Mouse (Mus musculus) R1 (cell line): ENCODE results near the gene E130116L18Rik.
"Not testable (repeated sequence)": the region's sequence is repeated elsewhere in the genome, so short reads cannot be mapped to it uniquely, and the experiment has no call there.

Experiments
- DNase-seq: peaks from one replicate; pipeline ENCODE4 v3.0.0-alpha.2; 2018; ENCODE audit warnings: low read depth, low spot score

The E130116L18Rik gene

DNA sequence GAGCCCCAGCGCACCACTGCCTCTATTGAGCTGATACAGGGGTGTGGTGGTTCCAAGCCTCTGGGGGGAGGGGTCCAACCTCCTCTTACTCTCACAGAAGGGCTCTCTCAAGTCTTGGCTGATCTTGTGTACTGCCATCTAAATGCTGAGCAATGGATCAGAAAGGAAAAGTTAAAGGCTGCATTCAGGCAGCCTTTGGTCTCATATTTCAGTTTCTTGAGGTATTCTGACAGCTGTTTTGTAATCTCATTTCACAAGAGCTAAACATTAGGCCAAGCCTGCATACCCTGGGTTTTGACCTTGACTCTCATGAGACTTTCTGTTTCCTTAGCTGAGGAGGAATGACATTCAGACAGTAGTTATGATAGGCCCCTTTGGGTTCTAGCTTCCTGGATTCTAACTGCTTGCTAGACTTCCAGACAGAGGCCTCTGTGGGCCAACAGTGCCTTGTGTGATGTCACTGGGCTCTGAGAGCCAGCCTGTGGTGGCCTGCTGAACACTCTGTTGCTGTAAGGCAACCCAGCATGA, 41.9 kb downstream of the E130116L18Rik start, which contains the start of gene Galntl5:
Gene Galntl5, plus strand, starts transcription at position 457 of the 528 bp plus-strand sequence.
- DNase-seq: no peak

DNA sequence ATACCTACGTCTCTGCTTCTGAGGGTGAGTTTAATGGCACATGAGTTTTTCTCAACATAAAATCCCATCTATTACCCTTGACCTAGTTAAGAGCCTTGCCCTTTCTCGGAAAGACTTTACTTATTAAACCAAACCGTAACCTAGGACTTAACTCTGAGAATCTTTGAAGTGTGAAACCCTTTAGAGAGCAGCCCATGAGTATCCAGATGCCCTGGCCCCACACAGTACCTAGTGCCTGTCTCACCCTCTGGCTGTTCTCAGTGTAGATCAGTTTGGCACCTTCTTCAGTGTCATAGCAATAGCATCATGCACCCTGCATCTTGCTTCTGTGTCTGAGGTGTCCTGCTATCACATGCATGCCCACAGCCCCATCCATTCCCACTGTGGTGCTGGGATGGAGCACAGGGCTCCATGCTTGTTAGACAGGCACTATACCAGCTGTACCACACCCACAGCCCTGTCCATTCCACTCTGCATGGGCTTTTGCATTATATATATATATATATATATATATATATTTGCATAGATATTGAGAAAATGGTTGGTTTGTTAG, 42.9 kb downstream of the E130116L18Rik start:
- no peak for DNase-seq

DNA sequence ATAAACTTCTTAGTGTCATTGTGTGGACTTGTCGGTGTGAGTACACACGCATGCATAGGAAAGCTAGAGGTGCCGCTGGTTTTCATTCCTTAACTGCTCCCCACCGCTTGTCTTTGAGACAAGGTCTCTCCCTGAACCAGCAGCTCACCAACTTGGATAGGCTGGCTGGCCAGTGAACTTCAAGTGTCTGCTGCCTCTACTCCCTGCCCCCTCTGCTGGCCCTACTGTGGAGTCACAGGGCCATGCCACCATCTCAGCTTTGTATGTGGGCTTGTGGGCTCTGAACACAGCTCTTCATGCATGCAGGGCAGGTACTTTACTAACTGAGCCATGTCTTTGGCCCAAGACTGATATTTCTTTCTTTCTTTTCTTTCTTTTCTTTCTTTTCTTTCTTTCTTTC, 43.7 kb downstream of the E130116L18Rik start:
- DNase-seq: peak; percentile 44

DNA sequence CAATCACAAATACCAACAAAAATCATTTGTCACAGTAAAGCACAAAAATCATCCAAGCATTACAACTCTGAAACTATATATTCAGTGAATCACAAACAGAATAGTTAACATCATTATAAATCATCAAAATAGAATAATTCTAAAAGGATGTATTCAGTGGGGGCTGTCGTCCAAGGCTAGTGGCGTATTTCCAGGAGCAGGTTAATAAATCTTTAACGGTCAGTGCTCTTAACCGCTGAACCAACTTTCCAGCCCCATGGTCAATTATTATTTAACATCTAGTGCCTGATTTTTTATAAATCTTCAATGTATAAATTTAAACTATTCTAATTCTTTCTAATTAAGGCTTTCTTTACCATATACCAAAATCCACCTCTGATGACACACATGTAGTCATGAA, 44.4 kb downstream of the E130116L18Rik start:
- not testable (repeated sequence) for DNase-seq

DNA sequence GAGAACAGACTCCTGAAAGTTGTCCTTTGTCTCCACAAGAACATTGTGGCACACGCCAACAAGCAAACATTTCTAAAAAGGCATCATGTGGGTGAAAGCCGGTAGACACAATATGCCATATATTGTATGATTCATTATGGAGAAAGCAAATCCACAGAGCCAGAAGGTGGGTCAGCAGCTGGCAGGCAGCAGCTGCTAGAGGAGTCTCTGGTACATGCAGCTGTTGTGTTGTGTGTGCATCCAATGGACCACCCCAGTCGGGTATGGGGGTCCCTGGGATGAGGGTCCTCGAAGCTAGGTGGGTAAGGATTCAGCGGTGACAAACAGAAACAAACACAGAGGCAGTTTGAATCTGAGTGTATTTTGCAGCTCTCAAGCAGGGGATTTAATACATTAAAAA, 45.0 kb downstream of the E130116L18Rik start:
- not testable (repeated sequence) for DNase-seq
